Mouse (Mus musculus) MEL (cell line): ENCODE results near the gene Sept3. TPM values are rescaled to one million over a fixed set of nuclear protein-coding genes. Genes with fewer than 3 reads are reported as not detected.

ENCODE experiments used
- DNase-seq: peaks from one replicate; pipeline ENCODE4 v3.0.0; 2011; ENCODE audit warnings: low read depth, low spot score
- H3K27ac ChIP-seq: 2 replicates; pipeline ENCODE4 v1.5.1; 2012; ENCODE audit warnings: low read depth, mild to moderate bottlenecking, control low read depth, low read length, moderate library complexity; ENCODE audit not compliant: control insufficient read depth
- H3K27me3 ChIP-seq, 2 experiments: fragments of 150-350 bp in 1 of 2; sonication (generic) in 1 of 2; 2 replicates each; pipeline ENCODE4 v1.6.1; 2012; ENCODE audit warnings: low read length in 2 of 2, mild to moderate bottlenecking in 2 of 2, improper control_type of control experiment in 1 of 2, moderate library complexity in 1 of 2; ENCODE audit not compliant: insufficient read depth in 2 of 2, control insufficient read depth in 1 of 2
- H3K36me3 ChIP-seq, 2 experiments: 2 replicates each; pipeline ENCODE4 v1.6.1; 2012 to 2014; ENCODE audit warnings: low read length in 2 of 2, improper control_type of control experiment in 1 of 2, inconsistent platforms in 1 of 2, mild to moderate bottlenecking in 1 of 2; ENCODE audit not compliant: insufficient read depth in 2 of 2, control insufficient read depth in 1 of 2
- H3K4me1 ChIP-seq, 2 experiments: fragments of 150-350 bp in 1 of 2; sonication (generic) in 1 of 2; 2 replicates each; pipeline ENCODE4 v1.6.1; 2012; ENCODE audit warnings: low read length in 2 of 2, improper control_type of control experiment in 1 of 2, mild to moderate bottlenecking in 1 of 2; ENCODE audit not compliant: insufficient read depth in 2 of 2, control insufficient read depth in 1 of 2
- H3K4me3 ChIP-seq, 2 experiments: fragments of 150-350 bp in 1 of 2; sonication (generic) in 1 of 2; 2 replicates each; pipeline ENCODE4 v1.5.1; 2012; ENCODE audit warnings: low read depth in 2 of 2, low read length in 2 of 2, mild to moderate bottlenecking in 2 of 2, moderate library complexity in 2 of 2, control low read depth in 1 of 2, improper control_type of control experiment in 1 of 2; ENCODE audit not compliant: control insufficient read depth in 1 of 2, insufficient read depth in 1 of 2
- H3K79me2 ChIP-seq: 2 replicates; pipeline ENCODE4 v1.6.1; 2012; ENCODE audit warnings: mild to moderate bottlenecking, low read length, moderate library complexity; ENCODE audit not compliant: control insufficient read depth, poor library complexity, insufficient read depth
- H3K9ac ChIP-seq: 2 replicates; pipeline ENCODE4 v1.6.1; 2012; ENCODE audit warnings: low read depth, mild to moderate bottlenecking, control low read depth, low read length, moderate library complexity; ENCODE audit not compliant: control insufficient read depth, poor library complexity, severe bottlenecking
- H3K9me3 ChIP-seq: fragments of 150-350 bp; sonication (generic); replicated peaks from 2 replicates; pipeline ENCODE4 v1.6.1; 2012; ENCODE audit warnings: mild to moderate bottlenecking, low read length, improper control_type of control experiment, moderate library complexity; ENCODE audit not compliant: insufficient read depth
- BHLHE40 ChIP-seq: IDR thresholded peaks from 2 replicates; pipeline ENCODE4 v1.6.1; 2012; ENCODE audit warnings: low read depth, mild to moderate bottlenecking, inconsistent platforms, low read length, improper control_type of control experiment, borderline replicate concordance
- CHD1 ChIP-seq: IDR thresholded peaks from 2 replicates; pipeline ENCODE4 v1.6.1; 2012; ENCODE audit warnings: low read depth, mild to moderate bottlenecking, inconsistent platforms, low read length, improper control_type of control experiment
- CHD2 ChIP-seq: IDR thresholded peaks from 2 replicates; pipeline ENCODE4 v1.6.1; 2011; ENCODE audit warnings: low read length, improper control_type of control experiment
- E2F4 ChIP-seq: IDR thresholded peaks from 2 replicates; pipeline ENCODE4 v1.6.1; 2011; ENCODE audit warnings: low read depth, low read length, improper control_type of control experiment, borderline replicate concordance
- ELF1 ChIP-seq: IDR thresholded peaks from 2 replicates; pipeline ENCODE4 v1.6.1; 2014; ENCODE audit warnings: low read depth, mild to moderate bottlenecking, inconsistent platforms, low read length, improper control_type of control experiment, moderate library complexity
- EP300 ChIP-seq, 2 experiments: IDR thresholded peaks; 2 replicates each; pipeline ENCODE4 v1.6.1; 2011; ENCODE audit warnings: improper control_type of control experiment in 2 of 2, low read length in 2 of 2, low read depth in 1 of 2, mild to moderate bottlenecking in 1 of 2
- GATA1 ChIP-seq: IDR thresholded peaks from 2 replicates; pipeline ENCODE4 v1.6.1; 2011; ENCODE audit warnings: low read depth, low read length, improper control_type of control experiment
- MAX ChIP-seq: IDR thresholded peaks from 2 replicates; pipeline ENCODE4 v1.6.1; 2011; ENCODE audit warnings: low read length, improper control_type of control experiment
- MEF2A ChIP-seq: IDR thresholded peaks from 2 replicates; pipeline ENCODE4 v1.6.1; 2014; ENCODE audit warnings: low read depth, mild to moderate bottlenecking, inconsistent platforms, low read length, improper control_type of control experiment; ENCODE audit not compliant: poor library complexity, insufficient replicate concordance, severe bottlenecking; ENCODE audit errors: extremely low read depth
- MYB ChIP-seq: IDR thresholded peaks from 2 replicates; pipeline ENCODE4 v1.6.1; 2011; ENCODE audit warnings: mild to moderate bottlenecking, low read depth, low read length, improper control_type of control experiment
- MYC ChIP-seq: IDR thresholded peaks from 2 replicates; pipeline ENCODE4 v1.6.1; 2011; ENCODE audit warnings: low read depth, mild to moderate bottlenecking, low read length, improper control_type of control experiment, moderate library complexity
- POLR2A ChIP-seq, 2 experiments: IDR thresholded peaks; 2 replicates each; pipeline ENCODE4 v1.6.1; 2011 to 2012; ENCODE audit warnings: low read length in 2 of 2, mild to moderate bottlenecking in 2 of 2, control low read depth in 1 of 2, improper control_type of control experiment in 1 of 2, low read depth in 1 of 2, moderate library complexity in 1 of 2; ENCODE audit not compliant: control insufficient read depth in 1 of 2, insufficient read depth in 1 of 2, poor library complexity in 1 of 2
- POLR2AphosphoS5 ChIP-seq: IDR thresholded peaks from 2 replicates; pipeline ENCODE4 v1.6.1; 2012; ENCODE audit warnings: low read depth, borderline replicate concordance, mild to moderate bottlenecking, inconsistent platforms, low read length, moderate library complexity, mixed read lengths
- RCOR1 ChIP-seq: IDR thresholded peaks from 2 replicates; pipeline ENCODE4 v1.6.1; 2012; ENCODE audit warnings: low read depth, mild to moderate bottlenecking, inconsistent platforms, low read length, improper control_type of control experiment
- TCF12 ChIP-seq: IDR thresholded peaks from 2 replicates; pipeline ENCODE4 v1.6.1; 2014; ENCODE audit warnings: low read depth, mild to moderate bottlenecking, inconsistent platforms, low read length, improper control_type of control experiment, moderate library complexity
- UBTF ChIP-seq: IDR thresholded peaks from 2 replicates; pipeline ENCODE4 v1.6.1; 2012; ENCODE audit warnings: low read depth, mild to moderate bottlenecking, inconsistent platforms, low read length, improper control_type of control experiment, moderate library complexity, borderline replicate concordance; ENCODE audit not compliant: insufficient read depth
- USF1 ChIP-seq: IDR thresholded peaks from 2 replicates; pipeline ENCODE4 v1.6.1; 2014; ENCODE audit warnings: low read depth, mild to moderate bottlenecking, inconsistent platforms, low read length, improper control_type of control experiment, moderate library complexity
- ZMIZ1 ChIP-seq: IDR thresholded peaks from 2 replicates; pipeline ENCODE4 v1.6.1; 2012; ENCODE audit warnings: low read depth, mild to moderate bottlenecking, inconsistent platforms, low read length, improper control_type of control experiment, moderate library complexity
- ZNF384 ChIP-seq: IDR thresholded peaks from 2 replicates; pipeline ENCODE4 v1.6.1; 2012; ENCODE audit warnings: low read depth, mild to moderate bottlenecking, inconsistent platforms, low read length, improper control_type of control experiment
- polyA plus RNA-seq, 2 experiments: library from polyadenylated mRNA; stranded (reverse) in 1 of 2; unstranded in 1 of 2; fragments of >175 nt in 1 of 2; fragments of >200 nt in 1 of 2; gene quantifications; 2 replicates each; pipeline versions ENCODE4 v1.2.1 to v1.2.4; 2012; ENCODE audit warnings: low replicate concordance in 2 of 2, low read depth in 1 of 2; ENCODE audit not compliant: insufficient read length in 2 of 2, insufficient read depth in 1 of 2, missing spikeins in 1 of 2
- total RNA-seq: library from RNA; depleted of rRNA; stranded (reverse); fragments of 300-350 nt; gene quantifications from 2 replicates; pipeline ENCODE4 v1.2.3, GENCODE M21; 2012; rRNA removed

Gene Sept3
- total RNA-seq (not detected in 2 replicates), polyA plus RNA-seq (not detected)

- H3K27me3 ChIP-seq: no peaks in the 10 kb centered on the region
- TF ChIP-seq POLR2AphosphoS5 (no peak), MYB (no peak), CHD1 (no peak), MEF2A (no peak), ZNF384 (no peak), MYC (no peak), MAX (no peak), ZMIZ1 (no peak), CHD2 (no peak), GATA1 (no peak), POLR2A (IDR thresholded peaks at IDR 0.05; ENCODE audit: control insufficient read depth in 1 of 2, insufficient read depth in 1 of 2, low read depth in 1 of 2, low read length in 2 of 2, poor library complexity in 1 of 2) (no peak), E2F4 (no peak), USF1 (no peak), UBTF (no peak), ELF1 (no peak), TCF12 (no peak), RCOR1 (no peak), BHLHE40 (no peak)
- no peak within 1 kb of the TSS for H3K27ac ChIP-seq
- H3K36me3 ChIP-seq: no peaks in the 10 kb centered on the region
- no peaks in the 10 kb centered on the region for H3K9me3 ChIP-seq
- H3K79me2 ChIP-seq: no peaks in the 10 kb centered on the region
- no peaks in the 10 kb centered on the region for H3K4me1 ChIP-seq
- no peak within 1 kb of the TSS for H3K9ac ChIP-seq
- DNase-seq: no peak
- no peak within 1 kb of the TSS for H3K4me3 ChIP-seq
These were observed at the start of gene Sept3 for GRCm38 (mm10) chr15:82274593-82274926. Gene Sept3, plus strand, starts transcription at chr15:82274893.

DNA sequence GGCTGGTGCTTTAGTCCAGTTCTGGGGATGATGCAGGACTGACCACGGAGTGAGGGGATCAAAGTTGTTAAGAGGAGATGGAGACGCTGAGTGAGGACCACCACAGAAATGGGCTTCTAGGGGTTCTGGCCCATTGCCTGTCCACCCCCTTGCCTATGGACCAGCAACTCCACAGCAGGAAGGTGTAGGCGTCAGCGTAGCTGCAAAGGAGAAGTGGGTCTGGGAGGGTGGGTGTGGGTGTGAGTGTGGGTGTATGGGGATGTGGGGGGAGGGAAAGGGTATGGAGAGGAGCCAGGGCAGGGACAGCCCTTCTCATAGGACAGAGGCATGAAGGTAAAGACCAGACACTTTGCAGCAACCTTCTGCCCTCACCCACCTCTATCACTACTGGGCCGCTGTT, 48.9 kb upstream of the Sept3 start:
- H3K4me3 ChIP-seq: no peak overlapping the region
- peaks cover 0 to 7% of the 10 kb centered on the region in 2 experiments; a peak in 2 of 4 replicates for H3K36me3 ChIP-seq
- DNase-seq: peak; percentile 31
- H3K79me2 ChIP-seq: no peaks in the 10 kb centered on the region
- no peak overlapping the region for H3K27ac ChIP-seq
- H3K4me1 ChIP-seq: peaks cover 0 to 36% of the 10 kb centered on the region in 2 experiments; a peak in 3 of 4 replicates
- H3K27me3 ChIP-seq: no peaks in the 10 kb centered on the region
- H3K9me3 ChIP-seq: no peaks in the 10 kb centered on the region
- TF ChIP-seq EP300 (IDR thresholded peaks at IDR 0.05; ENCODE audit: low read depth in 1 of 2, low read length in 2 of 2) (0 out of 4 replicates have a peak, but pooled peaks of 1 of the 2 experiments have one; percentile 25), CHD1 (no peak)
- TF ChIP-seq, all 39 proteins: peak for 1
- no peak overlapping the region for H3K9ac ChIP-seq
